Mouse (Mus musculus) lung, postnatal 0 days (tissue): ENCODE results near the gene Prr22.

Experiments used
- CTCF ChIP-seq: IDR thresholded peaks from 2 replicates; pipeline ENCODE4 v1.5.1; 2016; ENCODE audit warnings: antibody characterized with exemption, mild to moderate bottlenecking
- EP300 ChIP-seq: IDR thresholded peaks from 2 replicates; pipeline ENCODE4 v1.6.1; 2016; ENCODE audit warnings: antibody characterized with exemption, mild to moderate bottlenecking, control low read depth

GRCm38 (mm10) chr17:56740118-56740787 lies 29.8 kb upstream of the Prr22 start:
- no peak for TF ChIP-seq EP300
- TF ChIP-seq CTCF = no peak
